Mouse (Mus musculus): ENCODE measurements at regions not wholly inside any gene's neighbourhood (a gene's known extent, or its start where the extent isn't known, plus 50 kb on each side); places are given as distances from the start of the nearest gene placed in this dataset.
A peak's percentile ranks its signal among the peaks of the same experiment; 100 is the strongest.
"Not testable (repeated sequence)": the region's sequence is repeated elsewhere in the genome, so short reads cannot be mapped to it uniquely, and the experiment has no call there.

- not testable (repeated sequence) for H3K4me3 ChIP-seq; DNase-seq (ENCODE audit: low spot score); H3K27me3 ChIP-seq (ENCODE audit: insufficient read depth, poor library complexity, severe bottlenecking); H3K4me1 ChIP-seq (replicated peaks); H3K27ac ChIP-seq; H3K36me3 ChIP-seq; H3K9me3 ChIP-seq
- 84% methylated on average over 4 of the region's 4 CpGs for WGBS
Observed at GRCm38 (mm10) chr5:3208293-3208692, 133.0 kb upstream of the Cdk6 start.

GRCm38 (mm10) chr5:3211284-3211683, 130.0 kb upstream of the Cdk6 start:
- no peaks in the 10 kb centered on the region for H3K36me3 ChIP-seq
- no peaks in the 10 kb centered on the region for H3K27me3 ChIP-seq (ENCODE audit: insufficient read depth, poor library complexity, severe bottlenecking)
- no peak for DNase-seq (ENCODE audit: low spot score)
- no peaks in the 10 kb centered on the region for H3K4me1 ChIP-seq (replicated peaks)
- 93% methylated on average over 3 of the region's 3 CpGs for WGBS
- H3K9me3 ChIP-seq = no peaks in the 10 kb centered on the region
- no peak overlapping the region for H3K27ac ChIP-seq
- no peak overlapping the region for H3K4me3 ChIP-seq

DNA sequence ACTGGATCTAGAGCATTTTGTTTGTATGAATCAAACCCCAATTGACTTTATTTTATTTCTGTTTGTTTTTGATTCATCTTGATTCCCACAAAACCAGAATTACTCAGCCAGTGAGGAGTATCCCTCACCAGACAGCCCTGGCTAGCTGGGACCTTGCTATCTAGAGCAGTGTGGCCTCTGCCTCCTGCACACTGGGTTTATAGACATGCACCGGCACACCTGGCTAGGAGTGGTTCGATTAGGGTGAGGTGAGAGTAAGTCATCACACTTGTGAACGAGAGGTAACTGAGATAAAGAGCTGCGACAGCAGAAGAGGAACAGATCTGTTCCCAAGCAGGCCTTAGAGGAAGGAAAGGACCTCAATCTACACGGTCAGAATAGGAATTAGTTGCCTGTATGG, 125.2 kb upstream of the Cdk6 start:
- 84% methylated on average over 5 of the region's 5 CpGs for WGBS
- DNase-seq (ENCODE audit: low spot score) = no peak
- no peak overlapping the region for H3K27ac ChIP-seq
- H3K27me3 ChIP-seq (ENCODE audit: insufficient read depth, poor library complexity, severe bottlenecking) = no peaks in the 10 kb centered on the region
- H3K9me3 ChIP-seq = no peaks in the 10 kb centered on the region
- H3K4me3 ChIP-seq = no peak overlapping the region
- no peaks in the 10 kb centered on the region for H3K36me3 ChIP-seq
- no peaks in the 10 kb centered on the region for H3K4me1 ChIP-seq (replicated peaks)

- DNase-seq (ENCODE audit: low spot score) = no peak
- Histone ChIP-seq H3K27ac (no peak overlapping the region), H3K4me1 (replicated peaks) (no peaks in the 10 kb centered on the region), H3K9me3 (no peaks in the 10 kb centered on the region), H3K4me3 (no peak overlapping the region), H3K36me3 (no peaks in the 10 kb centered on the region), H3K27me3 (ENCODE audit: insufficient read depth, poor library complexity, severe bottlenecking) (no peaks in the 10 kb centered on the region)
- WGBS = 42% methylated on average over 4 of the region's 4 CpGs
Observed at GRCm38 (mm10) chr5:3219230-3219629, 122.1 kb upstream of the Cdk6 start.

GRCm38 (mm10) chr5:3219770-3220169, 121.5 kb upstream of the Cdk6 start:
- WGBS = 75% methylated on average over 3 of the region's 3 CpGs
- Histone ChIP-seq H3K9me3 (no peaks in the 10 kb centered on the region), H3K27ac (no peak overlapping the region)

GRCm38 (mm10) chr5:3223819-3224218, 117.5 kb upstream of the Cdk6 start:
- 84% methylated on average over 4 of the region's 4 CpGs for WGBS
- not testable (repeated sequence) for DNase-seq (ENCODE audit: low spot score); H3K36me3 ChIP-seq; H3K27me3 ChIP-seq (ENCODE audit: insufficient read depth, poor library complexity, severe bottlenecking); H3K4me3 ChIP-seq; H3K9me3 ChIP-seq; H3K4me1 ChIP-seq (replicated peaks); H3K27ac ChIP-seq

More at GRCm38 (mm10) chr5:3219770-3220169, 121.5 kb upstream of the Cdk6 start:
- H3K27me3 ChIP-seq (ENCODE audit: insufficient read depth, poor library complexity, severe bottlenecking) = no peaks in the 10 kb centered on the region
- no peaks in the 10 kb centered on the region for H3K4me1 ChIP-seq (replicated peaks)
- no peaks in the 10 kb centered on the region for H3K36me3 ChIP-seq
- H3K4me3 ChIP-seq = no peak overlapping the region
- DNase-seq (ENCODE audit: low spot score) = no peak

DNA sequence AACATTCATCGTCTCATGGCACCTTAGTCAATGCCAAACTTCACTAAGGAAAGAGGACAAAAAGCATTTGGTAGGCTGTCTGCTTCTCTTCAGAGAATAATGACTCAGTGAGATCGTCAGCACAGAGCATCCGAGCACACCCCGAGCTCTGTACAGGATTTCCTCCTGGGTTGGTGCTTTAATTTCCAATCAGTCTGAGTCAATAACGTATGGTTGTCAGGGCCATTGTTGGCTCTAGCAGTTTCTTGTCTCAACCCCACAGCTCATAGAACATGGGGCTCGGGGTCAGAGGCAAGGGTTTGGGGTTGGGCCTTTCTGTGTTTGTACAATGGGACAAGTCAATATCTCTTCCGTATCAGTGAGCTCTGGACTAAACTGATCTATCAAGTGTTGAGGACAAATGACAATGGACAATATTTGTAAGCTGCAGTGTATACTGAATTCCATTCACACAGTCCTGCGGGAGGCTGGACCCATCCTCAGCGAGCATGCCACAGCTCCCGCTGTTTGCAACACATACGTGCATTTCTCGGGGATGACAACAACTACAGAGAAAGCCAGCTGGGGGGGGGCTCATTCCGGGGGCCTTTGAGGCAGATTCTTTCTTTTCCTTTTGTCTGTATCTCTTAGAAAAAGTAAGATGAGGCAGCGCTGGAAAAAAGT, 116.8 kb upstream of the Cdk6 start:
- H3K27ac ChIP-seq; H3K4me1 ChIP-seq (replicated peaks); H3K27me3 ChIP-seq (ENCODE audit: insufficient read depth, poor library complexity, severe bottlenecking); H3K4me3 ChIP-seq; H3K36me3 ChIP-seq; H3K9me3 ChIP-seq: not testable (repeated sequence)
- 57% methylated on average over 14 of the region's 14 CpGs for WGBS
- peak; percentile 6 for DNase-seq (ENCODE audit: low spot score)

DNA sequence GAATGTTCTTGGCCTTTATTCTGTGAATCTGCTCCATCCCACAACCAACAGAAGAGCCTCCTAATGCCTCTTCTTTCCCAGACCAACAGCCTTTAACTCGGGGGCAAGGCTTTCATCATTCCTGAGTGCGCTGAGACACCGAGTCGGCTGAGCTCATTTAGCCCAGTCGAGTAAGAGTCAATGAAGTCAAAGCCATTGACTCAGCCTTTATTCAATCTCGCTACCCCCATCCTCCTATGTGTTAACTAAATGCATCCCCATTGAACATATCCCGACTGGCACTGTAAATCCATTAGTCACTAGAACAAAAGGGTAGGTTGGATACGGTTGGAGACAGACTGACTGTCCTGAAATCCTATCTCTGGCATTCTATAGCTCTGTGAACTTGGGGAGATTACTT, 115.9 kb upstream of the Cdk6 start:
- 60% methylated on average over 8 of the region's 8 CpGs for WGBS
- H3K27ac ChIP-seq; H3K4me1 ChIP-seq (replicated peaks); H3K9me3 ChIP-seq; H3K27me3 ChIP-seq (ENCODE audit: insufficient read depth, poor library complexity, severe bottlenecking); H3K4me3 ChIP-seq; DNase-seq (ENCODE audit: low spot score); H3K36me3 ChIP-seq: not testable (repeated sequence)

GRCm38 (mm10) chr5:3244067-3244466, 97.2 kb upstream of the Cdk6 start:
- 86% methylated on average over 2 of the region's 2 CpGs for WGBS
- H3K9me3 ChIP-seq; DNase-seq (ENCODE audit: low spot score); H3K4me1 ChIP-seq (replicated peaks); H3K36me3 ChIP-seq; H3K27me3 ChIP-seq (ENCODE audit: insufficient read depth, poor library complexity, severe bottlenecking); H3K27ac ChIP-seq; H3K4me3 ChIP-seq: not testable (repeated sequence)

DNA sequence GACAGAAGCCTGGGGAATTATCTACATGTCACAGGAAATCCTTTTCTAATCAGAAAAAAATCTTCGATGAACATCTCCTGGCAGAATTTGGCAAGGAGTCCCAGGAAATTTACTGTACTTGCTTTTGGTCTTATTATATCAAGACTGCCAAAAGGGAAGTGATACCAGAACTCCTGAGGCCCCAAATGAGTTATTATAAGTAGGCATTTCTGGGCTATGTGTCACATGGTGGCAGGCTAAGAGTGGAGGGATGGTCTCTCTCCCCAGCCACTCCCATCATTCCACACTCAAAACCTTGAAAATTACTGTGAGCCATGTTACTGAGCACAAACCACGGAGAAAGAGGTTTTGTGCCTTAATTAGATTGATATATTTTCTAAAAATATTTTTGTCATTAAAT, 94.0 kb upstream of the Cdk6 start:
- Histone ChIP-seq H3K4me3 (no peak overlapping the region), H3K27me3 (ENCODE audit: insufficient read depth, poor library complexity, severe bottlenecking) (no peaks in the 10 kb centered on the region), H3K27ac (no peak overlapping the region), H3K4me1 (replicated peaks) (no peaks in the 10 kb centered on the region), H3K36me3 (no peaks in the 10 kb centered on the region), H3K9me3 (no peaks in the 10 kb centered on the region)
- no peak for DNase-seq (ENCODE audit: low spot score)
- WGBS = 83% methylated on average over 2 of the region's 2 CpGs

- no peaks in the 10 kb centered on the region for H3K4me1 ChIP-seq (replicated peaks)
- no peaks in the 10 kb centered on the region for H3K27me3 ChIP-seq (ENCODE audit: insufficient read depth, poor library complexity, severe bottlenecking)
- no peak overlapping the region for H3K27ac ChIP-seq
- no peaks in the 10 kb centered on the region for H3K36me3 ChIP-seq
- DNase-seq (ENCODE audit: low spot score) = no peak
- H3K9me3 ChIP-seq = no peaks in the 10 kb centered on the region
- 85% methylated on average over 2 of the region's 2 CpGs for WGBS
- no peak overlapping the region for H3K4me3 ChIP-seq
Observed at GRCm38 (mm10) chr5:3250273-3250672, 91.0 kb upstream of the Cdk6 start.

GRCm38 (mm10) chr5:3260289-3260688, 81.0 kb upstream of the Cdk6 start:
- DNase-seq (ENCODE audit: low spot score) = no peak
- H3K27me3 ChIP-seq (ENCODE audit: insufficient read depth, poor library complexity, severe bottlenecking) = no peaks in the 10 kb centered on the region
- H3K27ac ChIP-seq = no peak overlapping the region
- WGBS = 83% methylated on average over 1 of the region's 1 CpGs
- H3K9me3 ChIP-seq = no peaks in the 10 kb centered on the region
- H3K4me3 ChIP-seq = no peak overlapping the region
- no peaks in the 10 kb centered on the region for H3K36me3 ChIP-seq
- no peaks in the 10 kb centered on the region for H3K4me1 ChIP-seq (replicated peaks)

DNA sequence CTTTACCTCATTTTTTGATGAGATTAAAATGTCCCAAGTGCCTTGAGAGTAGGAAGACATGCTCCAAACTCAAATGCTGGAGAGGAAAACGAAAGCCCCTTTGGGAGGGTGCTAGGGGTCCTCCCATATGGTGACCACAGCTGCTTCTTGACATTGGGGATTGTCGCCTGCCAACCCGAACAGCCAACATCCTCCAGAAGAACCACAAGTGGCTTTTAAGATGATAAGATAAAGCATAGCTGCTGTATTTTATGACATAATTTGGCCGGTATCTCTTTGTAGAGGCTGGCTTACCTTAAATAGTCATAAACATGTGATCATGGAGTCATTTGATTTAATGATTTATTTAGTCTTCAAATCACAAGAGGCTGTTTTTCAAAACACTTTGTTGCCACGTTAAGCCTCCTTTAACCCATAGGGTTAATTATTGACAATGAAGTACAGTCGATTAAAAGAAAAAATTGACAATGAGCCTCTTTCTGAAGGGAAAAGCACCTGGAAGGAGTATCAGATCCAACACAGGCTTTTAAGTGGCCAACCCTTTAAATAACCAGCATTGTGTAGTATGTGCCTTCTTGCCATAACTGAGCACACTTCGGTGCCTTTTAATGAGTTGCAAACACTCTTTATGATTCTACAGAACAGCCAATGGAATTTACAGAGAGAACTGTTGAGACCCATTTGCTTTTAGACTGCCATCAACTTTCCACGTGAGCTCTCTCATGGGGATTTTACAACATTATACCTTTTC, 76.1 kb upstream of the Cdk6 start:
- not testable (repeated sequence) for H3K9me3 ChIP-seq; H3K4me1 ChIP-seq (replicated peaks); H3K27me3 ChIP-seq (ENCODE audit: insufficient read depth, poor library complexity, severe bottlenecking); DNase-seq (ENCODE audit: low spot score); H3K36me3 ChIP-seq; H3K27ac ChIP-seq; H3K4me3 ChIP-seq
- 90% methylated on average over 8 of the region's 8 CpGs for WGBS

- no peaks in the 10 kb centered on the region for H3K4me1 ChIP-seq (replicated peaks)
- H3K9me3 ChIP-seq = no peaks in the 10 kb centered on the region
- no peaks in the 10 kb centered on the region for H3K36me3 ChIP-seq
- no peak overlapping the region for H3K27ac ChIP-seq
- DNase-seq (ENCODE audit: low spot score) = no peak
- H3K4me3 ChIP-seq = no peak overlapping the region
- no peaks in the 10 kb centered on the region for H3K27me3 ChIP-seq (ENCODE audit: insufficient read depth, poor library complexity, severe bottlenecking)
- 85% methylated on average over 5 of the region's 5 CpGs for WGBS
Observed at GRCm38 (mm10) chr5:3267021-3267420, 74.3 kb upstream of the Cdk6 start.

All from hindbrain, embryonic 10.5 days (tissue).